9 mouse cellular contexts compared by ENCODE assay signal in the genomic region with DNA sequence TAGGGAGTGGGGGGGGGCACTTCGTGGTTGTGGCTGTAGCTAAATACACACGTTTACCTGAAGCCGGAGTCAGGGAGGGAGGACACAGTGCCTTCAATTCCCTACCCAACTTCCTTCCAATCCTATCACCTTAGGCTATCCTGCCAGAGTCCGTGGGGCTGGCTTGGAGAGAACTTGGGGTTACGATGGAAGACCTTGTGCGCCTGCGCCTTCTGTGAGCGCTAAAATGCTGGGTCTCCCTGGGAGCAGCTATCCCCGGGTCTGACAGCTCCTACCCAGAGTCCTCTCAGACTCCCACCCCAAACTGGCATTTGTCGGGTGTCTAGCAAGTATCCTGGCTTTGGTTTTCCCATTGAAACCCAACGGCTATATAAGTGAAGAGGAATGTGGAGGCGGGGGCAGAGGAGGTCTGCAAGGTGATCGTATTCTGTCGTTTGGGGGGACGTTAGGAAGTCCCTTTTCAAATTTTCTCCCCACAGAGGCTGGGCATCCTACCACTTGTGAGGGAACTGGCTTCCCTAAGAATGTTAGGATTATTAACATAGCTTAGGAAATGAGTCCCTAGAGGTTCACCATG.
DNase-seq lines count a peak whose midpoint lies in the region; ATAC-seq and TF ChIP-seq lines count a peak whose summit lies in the region.
"Had no signal": no experiment of that assay in that cellular context is flagged by ENCODE, and none has a peak within 500 bp of the region (broad histone marks: within the 10 kb centered on the region; RNA-seq: fewer than 3 reads in every experiment).

No protein-coding gene starts in this region.

- H3K36me3 ChIP-seq in kidney, postnatal 0 days (ENCODE audit: insufficient read depth, low read length), result no peaks in the 10 kb centered on the region
- H3K36me3 ChIP-seq in forebrain, embryonic 12.5 days (replicated peaks), result no peaks in the 10 kb centered on the region
- H3K36me3 ChIP-seq in limb, embryonic 11.5 days (ENCODE audit: control insufficient read depth, insufficient read depth, low read length), result no peaks in the 10 kb centered on the region
- H3K36me3 ChIP-seq in neural tube, embryonic 14.5 days (ENCODE audit: control insufficient read depth, insufficient read depth, low read length), result no peaks in the 10 kb centered on the region

- H3K9me3 ChIP-seq in kidney, postnatal 0 days (replicated peaks; ENCODE audit: low read length), result no peaks in the 10 kb centered on the region
- no peaks in the 10 kb centered on the region for H3K9me3 ChIP-seq in forebrain, embryonic 12.5 days
- H3K9me3 ChIP-seq in limb, embryonic 11.5 days (ENCODE audit: control insufficient read depth, low read length), result no peaks in the 10 kb centered on the region
- no peaks in the 10 kb centered on the region for H3K9me3 ChIP-seq in neural tube, embryonic 14.5 days (ENCODE audit: control insufficient read depth, low read length)

- no peak overlapping the region for H3K27ac ChIP-seq in kidney, postnatal 0 days
- no peak overlapping the region for H3K27ac ChIP-seq in forebrain, embryonic 12.5 days
- H3K27ac ChIP-seq in limb, embryonic 11.5 days (replicated peaks; ENCODE audit: low read depth, low read length), result peak overlapping the region; percentile 76
- H3K27ac ChIP-seq in neural tube, embryonic 14.5 days (ENCODE audit: low read depth, low read length), result no peak overlapping the region

- no peak for TF ChIP-seq CTCF in kidney, postnatal 0 days (IDR thresholded peaks at IDR 0.05; ENCODE audit: low read depth)

- no peak for DNase-seq in kidney, postnatal 0 days (ENCODE audit: low spot score)
- DNase-seq in kidney, postnatal 36 days, result no peak
- peak; percentile 62 for DNase-seq in limb, embryonic 11.5 days (ENCODE audit: low spot score)
- DNase-seq in adrenal gland, adult 18-20 months (ENCODE audit: low spot score in 2 of 2), result no peak
- no peak for DNase-seq in ovary, postnatal 10 days (ENCODE audit: low spot score)
- DNase-seq in layer of hippocampus, adult 8-10 months (ENCODE audit: low spot score in 2 of 2), result no peak
- DNase-seq: adrenal gland, postnatal 25 days had no signal

- H3K9ac ChIP-seq in kidney, postnatal 0 days (ENCODE audit: low read depth, low read length), result no peak overlapping the region
- peak overlapping the region; percentile 36; the same call in 1 of the 2 replicates for H3K9ac ChIP-seq in forebrain, embryonic 12.5 days
- H3K9ac ChIP-seq in limb, embryonic 11.5 days (ENCODE audit: low read length), result peak overlapping the region; percentile 24; the same call in 1 of the 2 replicates
- no peak overlapping the region for H3K9ac ChIP-seq in neural tube, embryonic 14.5 days (replicated peaks; ENCODE audit: low read depth, low read length)

- no peak overlapping the region for H3K4me3 ChIP-seq in kidney, postnatal 0 days (replicated peaks; ENCODE audit: low read depth, low read length)
- H3K4me3 ChIP-seq in forebrain, embryonic 12.5 days (replicated peaks), result peak overlapping the region; percentile 26
- H3K4me3 ChIP-seq in limb, embryonic 11.5 days (ENCODE audit: low read depth, low read length), result 0 out of 2 replicates have a peak overlapping the region, but pooled peaks have one; percentile 5
- peak overlapping the region; percentile 28; the same call in 1 of the 2 replicates for H3K4me3 ChIP-seq in neural tube, embryonic 14.5 days (ENCODE audit: low read depth, low read length)

- H3K4me1 ChIP-seq in kidney, postnatal 0 days (replicated peaks; ENCODE audit: insufficient read depth, low read length), result peaks cover 14% of the 10 kb centered on the region
- H3K4me1 ChIP-seq in forebrain, embryonic 12.5 days, result peaks cover 22% of the 10 kb centered on the region
- peaks cover 44% of the 10 kb centered on the region for H3K4me1 ChIP-seq in limb, embryonic 11.5 days (ENCODE audit: control insufficient read depth, insufficient read depth, low read length)
- H3K4me1 ChIP-seq in neural tube, embryonic 14.5 days (ENCODE audit: control insufficient read depth, insufficient read depth, low read length), result peaks cover 8% of the 10 kb centered on the region

- ATAC-seq in kidney, postnatal 0 days (replicated peaks; ENCODE audit: low FRiP score, low read depth), result no peak
- no peak for ATAC-seq in forebrain, embryonic 12.5 days (ENCODE audit: low FRiP score)
- no peak for ATAC-seq in limb, embryonic 11.5 days (ENCODE audit: insufficient number of reproducible peaks, low FRiP score, low TSS enrichment, low read depth)
- peak; percentile 49 for ATAC-seq in neural tube, embryonic 14.5 days (ENCODE audit: low read depth)

- no peaks in the 10 kb centered on the region for H3K27me3 ChIP-seq in kidney, postnatal 0 days (ENCODE audit: insufficient read depth, low read length)
- H3K27me3 ChIP-seq in forebrain, embryonic 12.5 days, result peaks cover 37% of the 10 kb centered on the region
- no peaks in the 10 kb centered on the region for H3K27me3 ChIP-seq in limb, embryonic 11.5 days (ENCODE audit: control insufficient read depth, insufficient read depth, low read length)
- peaks cover 10% of the 10 kb centered on the region for H3K27me3 ChIP-seq in neural tube, embryonic 14.5 days (ENCODE audit: control insufficient read depth, insufficient read depth, low read length)

- WGBS in kidney, postnatal 0 days, result 11% methylated on average over 15 of the region's 15 CpGs
- 4% methylated on average over 15 of the region's 15 CpGs for WGBS in forebrain, embryonic 12.5 days
- WGBS in limb, embryonic 11.5 days, result 2% methylated on average over 15 of the region's 15 CpGs
- 5% methylated on average over 15 of the region's 15 CpGs for WGBS in neural tube, embryonic 14.5 days

- peak overlapping the region; percentile 42 for H3K4me2 ChIP-seq in kidney, postnatal 0 days (ENCODE audit: low read length)
- peak overlapping the region; percentile 53 for H3K4me2 ChIP-seq in forebrain, embryonic 12.5 days
- peak overlapping the region; percentile 40; the same call in 1 of the 2 replicates for H3K4me2 ChIP-seq in limb, embryonic 11.5 days (ENCODE audit: low read depth, severe bottlenecking)
- peak overlapping the region; percentile 63 for H3K4me2 ChIP-seq in neural tube, embryonic 14.5 days (ENCODE audit: low read depth, low read length)

Comparison
In these comparisons a context has a peak if more than half of its experiments do, and no peak if none do; other contexts are left out.
1. H3K9ac ChIP-seq: peak in forebrain, embryonic 12.5 days (single experiment) and limb, embryonic 11.5 days (single experiment); none in kidney, postnatal 0 days (single experiment) and neural tube, embryonic 14.5 days (single experiment).
2. Peak in every context shown above with its lines, with median percentiles within 50 percentile points of each other: H3K4me2 ChIP-seq.